Mouse (Mus musculus) kidney, postnatal 36 days (tissue): ENCODE measurements at regions not wholly inside any gene's neighbourhood (a gene's known extent, or its start where the extent isn't known, plus 50 kb on each side); places are given as distances from the start of the nearest gene placed in this dataset.

Source experiments
- DNase-seq, 2 experiments: peaks; one replicate each; pipeline ENCODE4 v3.0.0; 2021 to 2022; ENCODE audit warnings: mixed read lengths in 2 of 2

GRCm38 (mm10) chr1:31337087-31337486, 114.4 kb downstream of the Pih1d3 start:
- peak in 1 of 2 experiments; percentile 17 for DNase-seq

GRCm38 (mm10) chr1:31363971-31364370, 141.3 kb downstream of the Pih1d3 start:
- DNase-seq = no peak

GRCm38 (mm10) chr1:31377324-31377723, 154.7 kb downstream of the Pih1d3 start:
- DNase-seq = no peak

GRCm38 (mm10) chr1:31379032-31379431, 156.4 kb downstream of the Pih1d3 start:
- DNase-seq = no peak

- no peak for DNase-seq
These were observed 157.7 kb downstream of the Pih1d3 start for GRCm38 (mm10) chr1:31380312-31380711.

- no peak for DNase-seq
These were observed 159.6 kb downstream of the Pih1d3 start for GRCm38 (mm10) chr1:31382192-31382591.
